In genomic region chr12:80198487-80198886, GRCm38 (mm10) we compare ENCODE assay signal across 9 mouse cellular contexts.
DNase-seq lines count a peak whose midpoint lies in the region; ATAC-seq lines count a peak whose summit lies in the region.
"Had no signal": no experiment of that assay in that cellular context is flagged by ENCODE, and none has a peak within 500 bp of the region (broad histone marks: within the 10 kb centered on the region; RNA-seq: fewer than 3 reads in every experiment).

No protein-coding gene starts in this region.

- no peak overlapping the region for H3K9ac ChIP-seq in embryonic facial prominence, embryonic 13.5 days
- no peak overlapping the region for H3K9ac ChIP-seq in heart, embryonic 15.5 days
- H3K9ac ChIP-seq in lung, embryonic 15.5 days: no peak overlapping the region

- H3K4me3 ChIP-seq in embryonic facial prominence, embryonic 13.5 days: no peak overlapping the region
- H3K4me3 ChIP-seq in heart, embryonic 15.5 days: no peak overlapping the region
- no peak overlapping the region for H3K4me3 ChIP-seq in lung, embryonic 15.5 days
- H3K4me3 ChIP-seq: megakaryocyte, embryonic 14.5 days had no signal

- ATAC-seq in embryonic facial prominence, embryonic 13.5 days (ENCODE audit: insufficient number of reproducible peaks, insufficient read depth, low FRiP score, low TSS enrichment, low read depth): no peak
- ATAC-seq in heart, embryonic 15.5 days (replicated peaks; ENCODE audit: insufficient number of reproducible peaks, insufficient read depth, low FRiP score, low read depth): peak; percentile 61; the same call in 1 of the 2 replicates
- peak; percentile 53 for ATAC-seq in lung, embryonic 15.5 days (ENCODE audit: borderline replicate concordance, extremely low read depth, low FRiP score, low TSS enrichment)

- no peak overlapping the region for H3K4me2 ChIP-seq in embryonic facial prominence, embryonic 13.5 days
- H3K4me2 ChIP-seq in heart, embryonic 15.5 days: no peak overlapping the region
- no peak overlapping the region for H3K4me2 ChIP-seq in lung, embryonic 15.5 days

- 20% methylated on average over 3 of the region's 3 CpGs for WGBS in embryonic facial prominence, embryonic 13.5 days
- 17% methylated on average over 3 of the region's 3 CpGs for WGBS in heart, embryonic 15.5 days
- 19% methylated on average over 3 of the region's 3 CpGs for WGBS in lung, embryonic 15.5 days

- H3K27me3 ChIP-seq in embryonic facial prominence, embryonic 13.5 days: no peaks in the 10 kb centered on the region
- no peaks in the 10 kb centered on the region for H3K27me3 ChIP-seq in heart, embryonic 15.5 days
- H3K27me3 ChIP-seq in lung, embryonic 15.5 days: no peaks in the 10 kb centered on the region
- H3K27me3 ChIP-seq: megakaryocyte, embryonic 14.5 days had no signal

- peaks cover 70% of the 10 kb centered on the region for H3K36me3 ChIP-seq in embryonic facial prominence, embryonic 13.5 days
- H3K36me3 ChIP-seq in heart, embryonic 15.5 days: peaks cover 46% of the 10 kb centered on the region
- peaks cover 72% of the 10 kb centered on the region for H3K36me3 ChIP-seq in lung, embryonic 15.5 days

- H3K27ac ChIP-seq in embryonic facial prominence, embryonic 13.5 days: peak overlapping the region; percentile 30
- H3K27ac ChIP-seq in heart, embryonic 15.5 days: peak overlapping the region; percentile 45
- 0 out of 2 replicates have a peak overlapping the region, but pooled peaks have one; percentile 17 for H3K27ac ChIP-seq in lung, embryonic 15.5 days

- DNase-seq in ES-CJ7 (ENCODE audit: low read depth, low spot score): peak; percentile 77
- DNase-seq in adrenal gland, adult 8-10 months: peak; percentile 35
- DNase-seq in kidney, postnatal 36 days: peak; percentile 79 to 88
- DNase-seq in right cerebral cortex, adult 2 months (ENCODE audit: low spot score in 2 of 2): peak; percentile 65 to 73
- DNase-seq in yolk sac, embryonic 10.5 days (ENCODE audit: low spot score): peak; percentile 57

- 0 out of 2 replicates have a peak, but pooled peaks cover 4% of the 10 kb centered on the region for H3K9me3 ChIP-seq in embryonic facial prominence, embryonic 13.5 days
- H3K9me3 ChIP-seq in heart, embryonic 15.5 days (replicated peaks): no peaks in the 10 kb centered on the region
- no peaks in the 10 kb centered on the region for H3K9me3 ChIP-seq in lung, embryonic 15.5 days
- H3K9me3 ChIP-seq: megakaryocyte, embryonic 14.5 days had no signal

- peaks cover 16% of the 10 kb centered on the region for H3K4me1 ChIP-seq in embryonic facial prominence, embryonic 13.5 days
- peaks cover 23% of the 10 kb centered on the region for H3K4me1 ChIP-seq in heart, embryonic 15.5 days (replicated peaks)
- peaks cover 12% of the 10 kb centered on the region for H3K4me1 ChIP-seq in lung, embryonic 15.5 days
